Mouse (Mus musculus): ENCODE results near the gene Gabpb2. TPM values are rescaled to one million over a fixed set of nuclear protein-coding genes. Genes with fewer than 3 reads are reported as not detected.
A peak's percentile ranks its signal among the peaks of the same experiment; 100 is the strongest.

Gene Gabpb2
- total and polyA plus RNA-seq, 3 experiments, result 72.2 to 92.8 (median 82.2) TPM

GRCm38 (mm10) chr3:95231298-95232221, 13.8 kb upstream of the Gabpb2 start, which contains the start of gene Mllt11:
Gene Mllt11 (minus strand): TSS chr3:95232171.
- H3K36me3 ChIP-seq (ENCODE audit: control insufficient read depth in 1 of 2, insufficient read depth in 2 of 2, low read length in 2 of 2), result peaks cover 34 to 44% of the 10 kb centered on the region in 2 experiments
- peak; percentile 94 for DNase-seq (ENCODE audit: low read depth, low spot score)
- peak within 1 kb of the TSS; percentile 92 for H3K27ac ChIP-seq (ENCODE audit: control insufficient read depth, low read depth, low read length)
- H3K9me3 ChIP-seq (replicated peaks; ENCODE audit: insufficient read depth, low read length), result no peaks in the 10 kb centered on the region
- H3K4me3 ChIP-seq (ENCODE audit: control insufficient read depth in 1 of 2, insufficient read depth in 1 of 2, low read depth in 2 of 2, low read length in 2 of 2), result peak within 1 kb of the TSS; percentile 66 to 73
- H3K4me1 ChIP-seq (ENCODE audit: control insufficient read depth in 1 of 2, insufficient read depth in 2 of 2, low read length in 2 of 2), result peaks cover 20 to 28% of the 10 kb centered on the region in 2 experiments
- no peaks in the 10 kb centered on the region for H3K27me3 ChIP-seq (ENCODE audit: control insufficient read depth in 1 of 2, insufficient read depth in 2 of 2, low read length in 2 of 2)
- TF ChIP-seq CHD2 (IDR thresholded peaks at IDR 0.05; ENCODE audit: low read length) (no peak), SMC3 (IDR thresholded peaks at IDR 0.05; ENCODE audit: low read depth, low read length) (no peak), KAT2A (conservative IDR thresholded peaks at IDR 0.05; ENCODE audit: low read depth, low read length) (no peak), EP300 (IDR thresholded peaks at IDR 0.05; ENCODE audit: low read depth in 1 of 2, low read length in 2 of 2) (no peak), ZNF384 (IDR thresholded peaks at IDR 0.05; ENCODE audit: low read depth, low read length) (no peak), JUND (IDR thresholded peaks at IDR 0.05; ENCODE audit: low read depth, low read length) (no peak), GATA1 (IDR thresholded peaks at IDR 0.05; ENCODE audit: low read depth, low read length) (peak; percentile 94), USF2 (IDR thresholded peaks at IDR 0.05; ENCODE audit: borderline replicate concordance in 1 of 2, insufficient read depth in 1 of 2, low read depth in 1 of 2, low read length in 2 of 2) (no peak), ETS1 (IDR thresholded peaks at IDR 0.05; ENCODE audit: low read depth, low read length) (no peak), POLR2A (IDR thresholded peaks at IDR 0.05; ENCODE audit: control insufficient read depth in 1 of 2, insufficient read depth in 1 of 2, low read depth in 1 of 2, low read length in 2 of 2, poor library complexity in 1 of 2) (peak in 1 of 2 experiments; percentile 68; a peak in 2 of 4 replicates), MYC (IDR thresholded peaks at IDR 0.05; ENCODE audit: low read depth, low read length) (no peak)
- H3K79me2 ChIP-seq (ENCODE audit: control insufficient read depth, insufficient read depth, low read length, poor library complexity), result peaks cover 60% of the 10 kb centered on the region
- H3K9ac ChIP-seq (ENCODE audit: control insufficient read depth, low read depth, low read length, poor library complexity, severe bottlenecking), result peak within 1 kb of the TSS; percentile 84

DNA sequence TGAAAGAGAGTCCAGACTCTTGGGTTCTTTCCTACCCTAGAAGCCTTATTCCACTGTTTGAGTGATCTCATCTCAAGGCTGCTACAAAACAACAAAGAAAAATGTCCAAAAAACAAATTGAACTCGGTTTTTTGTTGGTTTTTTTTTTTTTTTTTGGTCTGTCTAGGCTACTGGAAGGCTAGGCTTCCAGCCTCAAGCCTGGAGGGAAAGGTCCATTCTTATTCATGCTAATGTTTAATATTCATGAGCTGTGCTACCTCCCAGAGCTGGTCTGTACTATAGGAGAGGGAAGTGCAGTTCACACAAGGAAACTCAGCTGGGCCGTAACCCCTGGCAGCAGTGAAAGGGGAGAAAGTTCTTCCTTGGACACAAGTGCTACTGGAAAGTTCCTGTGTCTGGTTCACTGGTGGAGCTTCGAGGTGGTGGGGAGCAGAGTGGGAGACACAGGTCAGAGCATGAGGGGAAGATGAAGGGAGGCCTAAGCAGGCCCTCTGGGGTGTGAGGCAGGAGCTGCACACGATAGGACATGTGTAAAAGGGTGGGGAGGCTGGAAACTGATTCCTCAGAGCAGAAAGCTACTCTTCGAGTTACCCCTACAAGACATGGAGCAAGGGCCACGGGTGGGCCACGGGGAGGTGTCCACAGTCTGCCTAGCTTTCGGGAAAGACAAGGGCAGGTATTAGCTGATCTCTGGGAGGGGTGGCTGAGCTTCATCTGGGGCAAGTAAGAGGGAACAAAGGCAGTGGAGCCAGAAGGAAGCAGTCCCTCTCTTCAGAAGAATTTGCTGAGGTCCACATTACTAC, 13.0 kb upstream of the Gabpb2 start:
- Histone ChIP-seq H3K4me1 (ENCODE audit: control insufficient read depth in 1 of 2, insufficient read depth in 2 of 2, low read length in 2 of 2) (peaks cover 20 to 28% of the 10 kb centered on the region in 2 experiments), H3K27me3 (ENCODE audit: control insufficient read depth in 1 of 2, insufficient read depth in 2 of 2, low read length in 2 of 2) (no peaks in the 10 kb centered on the region), H3K36me3 (ENCODE audit: control insufficient read depth in 1 of 2, insufficient read depth in 2 of 2, low read length in 2 of 2) (peaks cover 37% of the 10 kb centered on the region in 2 experiments), H3K4me3 (ENCODE audit: control insufficient read depth in 1 of 2, insufficient read depth in 1 of 2, low read depth in 2 of 2, low read length in 2 of 2) (peak overlapping the region; percentile 66 to 73), H3K9me3 (replicated peaks; ENCODE audit: insufficient read depth, low read length) (no peaks in the 10 kb centered on the region), H3K27ac (ENCODE audit: control insufficient read depth, low read depth, low read length) (peak overlapping the region; percentile 92), H3K79me2 (ENCODE audit: control insufficient read depth, insufficient read depth, low read length, poor library complexity) (peaks cover 65% of the 10 kb centered on the region), H3K9ac (ENCODE audit: control insufficient read depth, low read depth, low read length, poor library complexity, severe bottlenecking) (peak overlapping the region; percentile 84)
- TF ChIP-seq MAFK (IDR thresholded peaks at IDR 0.05; ENCODE audit: borderline replicate concordance, low read depth, low read length), result no peak
- TF ChIP-seq HCFC1 (IDR thresholded peaks at IDR 0.05; ENCODE audit: low read depth, low read length), result no peak
- TF ChIP-seq UBTF (IDR thresholded peaks at IDR 0.05; ENCODE audit: borderline replicate concordance, insufficient read depth, low read depth, low read length), result no peak
- TF ChIP-seq CHD2 (IDR thresholded peaks at IDR 0.05; ENCODE audit: low read length), result no peak
- peak; percentile 33; the same call in 1 of the 2 replicates for TF ChIP-seq TBP (IDR thresholded peaks at IDR 0.05; ENCODE audit: low read depth, low read length)
- no peak for TF ChIP-seq MAX (IDR thresholded peaks at IDR 0.05; ENCODE audit: low read length)
- TF ChIP-seq MXI1 (IDR thresholded peaks at IDR 0.05; ENCODE audit: low read depth, low read length), result no peak
- TF ChIP-seq SIN3A (IDR thresholded peaks at IDR 0.05; ENCODE audit: low read length), result no peak
- no peak for TF ChIP-seq ZMIZ1 (IDR thresholded peaks at IDR 0.05; ENCODE audit: low read depth, low read length)
- DNase-seq (ENCODE audit: low read depth, low spot score), result peak; percentile 87
